Mouse (Mus musculus): ENCODE measurements around the gene Kctd21. TPM values are rescaled to one million over a fixed set of nuclear protein-coding genes. Genes with fewer than 3 reads are reported as not detected.

The Kctd21 gene
- polyA plus RNA-seq, 1 experiment: 7.3 TPM

GRCm38 (mm10) chr7:97302261-97302660 lies 29.9 kb upstream of the Kctd21 start:
- Histone ChIP-seq H3K27me3 (ENCODE audit: control insufficient read depth, insufficient read depth, low read length) (no peaks in the 10 kb centered on the region), H3K4me3 (ENCODE audit: low read depth, low read length) (no peak overlapping the region), H3K27ac (ENCODE audit: insufficient read depth, low read depth, low read length) (no peak overlapping the region), H3K4me1 (ENCODE audit: control insufficient read depth, insufficient read depth, insufficient read length, low read length) (peaks cover 10% of the 10 kb centered on the region; the same call in 1 of the 2 replicates), H3K36me3 (ENCODE audit: control insufficient read depth, insufficient read depth, low read length) (peaks cover 35% of the 10 kb centered on the region)
- 87% methylated on average over 4 of the region's 4 CpGs for WGBS
- TF ChIP-seq POLR2A (IDR thresholded peaks at IDR 0.05; ENCODE audit: low read depth, low read length): no peak
- TF ChIP-seq CTCF (IDR thresholded peaks at IDR 0.05; ENCODE audit: extremely low read depth, insufficient read length, insufficient replicate concordance, low read depth, low read length): no peak

GRCm38 (mm10) chr7:97302876-97303275 lies 29.3 kb upstream of the Kctd21 start:
- H3K36me3 ChIP-seq (ENCODE audit: control insufficient read depth, insufficient read depth, low read length): peaks cover 35% of the 10 kb centered on the region
- no peak overlapping the region for H3K4me3 ChIP-seq (ENCODE audit: low read depth, low read length)
- WGBS: 83% methylated on average over 4 of the region's 4 CpGs
- no peaks in the 10 kb centered on the region for H3K27me3 ChIP-seq (ENCODE audit: control insufficient read depth, insufficient read depth, low read length)
- TF ChIP-seq CTCF (IDR thresholded peaks at IDR 0.05; ENCODE audit: extremely low read depth, insufficient read length, insufficient replicate concordance, low read depth, low read length): no peak
- TF ChIP-seq POLR2A (IDR thresholded peaks at IDR 0.05; ENCODE audit: low read depth, low read length): no peak
- H3K4me1 ChIP-seq (ENCODE audit: control insufficient read depth, insufficient read depth, insufficient read length, low read length): peaks cover 10% of the 10 kb centered on the region; the same call in 1 of the 2 replicates
- no peak overlapping the region for H3K27ac ChIP-seq (ENCODE audit: insufficient read depth, low read depth, low read length)

- peaks cover 38% of the 10 kb centered on the region for H3K36me3 ChIP-seq (ENCODE audit: control insufficient read depth, insufficient read depth, low read length)
- H3K27me3 ChIP-seq (ENCODE audit: control insufficient read depth, insufficient read depth, low read length): no peaks in the 10 kb centered on the region
- no peak overlapping the region for H3K27ac ChIP-seq (ENCODE audit: insufficient read depth, low read depth, low read length)
- no peak overlapping the region for H3K4me3 ChIP-seq (ENCODE audit: low read depth, low read length)
- H3K4me1 ChIP-seq (ENCODE audit: control insufficient read depth, insufficient read depth, insufficient read length, low read length): peaks cover 10% of the 10 kb centered on the region; the same call in 1 of the 2 replicates
- TF ChIP-seq CTCF (IDR thresholded peaks at IDR 0.05; ENCODE audit: extremely low read depth, insufficient read length, insufficient replicate concordance, low read depth, low read length) (no peak), POLR2A (IDR thresholded peaks at IDR 0.05; ENCODE audit: low read depth, low read length) (no peak)
- WGBS: 89% methylated on average over 2 of the region's 2 CpGs
Measured at GRCm38 (mm10) chr7:97303614-97304013, 28.5 kb upstream of the Kctd21 start.

GRCm38 (mm10) chr7:97304471-97304870 lies 27.7 kb upstream of the Kctd21 start:
- TF ChIP-seq CTCF (IDR thresholded peaks at IDR 0.05; ENCODE audit: extremely low read depth, insufficient read length, insufficient replicate concordance, low read depth, low read length) (no peak), POLR2A (IDR thresholded peaks at IDR 0.05; ENCODE audit: low read depth, low read length) (no peak)
- Histone ChIP-seq H3K4me1 (ENCODE audit: control insufficient read depth, insufficient read depth, insufficient read length, low read length) (peaks cover 10% of the 10 kb centered on the region; the same call in 1 of the 2 replicates), H3K27ac (ENCODE audit: insufficient read depth, low read depth, low read length) (no peak overlapping the region), H3K4me3 (ENCODE audit: low read depth, low read length) (no peak overlapping the region), H3K36me3 (ENCODE audit: control insufficient read depth, insufficient read depth, low read length) (peaks cover 33% of the 10 kb centered on the region), H3K27me3 (ENCODE audit: control insufficient read depth, insufficient read depth, low read length) (no peaks in the 10 kb centered on the region)

- Histone ChIP-seq H3K4me1 (ENCODE audit: control insufficient read depth, insufficient read depth, insufficient read length, low read length) (peaks cover 8% of the 10 kb centered on the region; the same call in 1 of the 2 replicates), H3K27me3 (ENCODE audit: control insufficient read depth, insufficient read depth, low read length) (no peaks in the 10 kb centered on the region), H3K4me3 (ENCODE audit: low read depth, low read length) (no peak overlapping the region), H3K27ac (ENCODE audit: insufficient read depth, low read depth, low read length) (peak overlapping the region; percentile 52; the same call in 1 of the 2 replicates), H3K36me3 (ENCODE audit: control insufficient read depth, insufficient read depth, low read length) (peaks cover 33% of the 10 kb centered on the region)
- TF ChIP-seq CTCF (IDR thresholded peaks at IDR 0.05; ENCODE audit: extremely low read depth, insufficient read length, insufficient replicate concordance, low read depth, low read length) (no peak), POLR2A (IDR thresholded peaks at IDR 0.05; ENCODE audit: low read depth, low read length) (no peak)
- 50% methylated on average over 4 of the region's 4 CpGs for WGBS
Measured at GRCm38 (mm10) chr7:97305206-97305605, 26.9 kb upstream of the Kctd21 start.

GRCm38 (mm10) chr7:97306813-97307212 lies 25.3 kb upstream of the Kctd21 start:
- H3K27me3 ChIP-seq (ENCODE audit: control insufficient read depth, insufficient read depth, low read length): no peaks in the 10 kb centered on the region
- no peak for TF ChIP-seq CTCF (IDR thresholded peaks at IDR 0.05; ENCODE audit: extremely low read depth, insufficient read length, insufficient replicate concordance, low read depth, low read length)
- TF ChIP-seq POLR2A (IDR thresholded peaks at IDR 0.05; ENCODE audit: low read depth, low read length): no peak
- H3K36me3 ChIP-seq (ENCODE audit: control insufficient read depth, insufficient read depth, low read length): peaks cover 29% of the 10 kb centered on the region
- peaks cover 8% of the 10 kb centered on the region; the same call in 1 of the 2 replicates for H3K4me1 ChIP-seq (ENCODE audit: control insufficient read depth, insufficient read depth, insufficient read length, low read length)
- H3K27ac ChIP-seq (ENCODE audit: insufficient read depth, low read depth, low read length): no peak overlapping the region
- 97% methylated on average over 2 of the region's 2 CpGs for WGBS
- H3K4me3 ChIP-seq (ENCODE audit: low read depth, low read length): no peak overlapping the region

- TF ChIP-seq POLR2A (IDR thresholded peaks at IDR 0.05; ENCODE audit: low read depth, low read length) (no peak), CTCF (IDR thresholded peaks at IDR 0.05; ENCODE audit: extremely low read depth, insufficient read length, insufficient replicate concordance, low read depth, low read length) (no peak)
Measured at GRCm38 (mm10) chr7:97307546-97307945, 24.6 kb upstream of the Kctd21 start.

More at GRCm38 (mm10) chr7:97307546-97307945, 24.6 kb upstream of the Kctd21 start:
- peaks cover 24% of the 10 kb centered on the region for H3K36me3 ChIP-seq (ENCODE audit: control insufficient read depth, insufficient read depth, low read length)
- 82% methylated on average over 1 of the region's 1 CpGs for WGBS
- H3K27ac ChIP-seq (ENCODE audit: insufficient read depth, low read depth, low read length): no peak overlapping the region
- H3K4me1 ChIP-seq (ENCODE audit: control insufficient read depth, insufficient read depth, insufficient read length, low read length): peaks cover 8% of the 10 kb centered on the region; the same call in 1 of the 2 replicates
- H3K27me3 ChIP-seq (ENCODE audit: control insufficient read depth, insufficient read depth, low read length): no peaks in the 10 kb centered on the region
- H3K4me3 ChIP-seq (ENCODE audit: low read depth, low read length): no peak overlapping the region

Measured in small intestine, adult 2 months (tissue).